Mouse (Mus musculus): ENCODE measurements around the gene Syt1. TPM values are rescaled to one million over a fixed set of nuclear protein-coding genes. Genes with fewer than 3 reads are reported as not detected.

Syt1 gene
- polyA plus RNA-seq, 1 experiment: 80.9 TPM

GRCm38 (mm10) chr10:108952182-108952581 is 58.6 kb downstream of the Syt1 start:
- DNase-seq (ENCODE audit: low read depth): peak; percentile 21
- TF ChIP-seq POLR2A (IDR thresholded peaks at IDR 0.05; ENCODE audit: borderline replicate concordance, extremely low read depth, insufficient read depth, insufficient read length, poor library complexity, severe bottlenecking) (no peak), CTCF (IDR thresholded peaks at IDR 0.05; ENCODE audit: borderline replicate concordance, extremely low read depth, insufficient read depth, insufficient read length) (no peak)

GRCm38 (mm10) chr10:108936838-108937430 is 73.8 kb downstream of the Syt1 start:
- no peak for TF ChIP-seq CTCF (IDR thresholded peaks at IDR 0.05; ENCODE audit: borderline replicate concordance, extremely low read depth, insufficient read depth, insufficient read length)
- no peak for TF ChIP-seq POLR2A (IDR thresholded peaks at IDR 0.05; ENCODE audit: borderline replicate concordance, extremely low read depth, insufficient read depth, insufficient read length, poor library complexity, severe bottlenecking)
- peak; percentile 70 for DNase-seq (ENCODE audit: low read depth)

GRCm38 (mm10) chr10:108930299-108930698 is 80.5 kb downstream of the Syt1 start:
- DNase-seq (ENCODE audit: low read depth): no peak
- TF ChIP-seq POLR2A (IDR thresholded peaks at IDR 0.05; ENCODE audit: borderline replicate concordance, extremely low read depth, insufficient read depth, insufficient read length, poor library complexity, severe bottlenecking) (no peak), CTCF (IDR thresholded peaks at IDR 0.05; ENCODE audit: borderline replicate concordance, extremely low read depth, insufficient read depth, insufficient read length) (no peak)

- DNase-seq (ENCODE audit: low read depth): no peak
- TF ChIP-seq CTCF (IDR thresholded peaks at IDR 0.05; ENCODE audit: borderline replicate concordance, extremely low read depth, insufficient read depth, insufficient read length) (no peak), POLR2A (IDR thresholded peaks at IDR 0.05; ENCODE audit: borderline replicate concordance, extremely low read depth, insufficient read depth, insufficient read length, poor library complexity, severe bottlenecking) (no peak)
These were observed 81.1 kb downstream of the Syt1 start for GRCm38 (mm10) chr10:108929676-108930075.

GRCm38 (mm10) chr10:108905264-108905663 is 105.5 kb downstream of the Syt1 start:
- no peak for DNase-seq (ENCODE audit: low read depth)
- TF ChIP-seq CTCF (IDR thresholded peaks at IDR 0.05; ENCODE audit: borderline replicate concordance, extremely low read depth, insufficient read depth, insufficient read length) (no peak), POLR2A (IDR thresholded peaks at IDR 0.05; ENCODE audit: borderline replicate concordance, extremely low read depth, insufficient read depth, insufficient read length, poor library complexity, severe bottlenecking) (no peak)

GRCm38 (mm10) chr10:108904371-108904770 is 106.4 kb downstream of the Syt1 start:
- DNase-seq (ENCODE audit: low read depth): no peak
- TF ChIP-seq POLR2A (IDR thresholded peaks at IDR 0.05; ENCODE audit: borderline replicate concordance, extremely low read depth, insufficient read depth, insufficient read length, poor library complexity, severe bottlenecking) (no peak), CTCF (IDR thresholded peaks at IDR 0.05; ENCODE audit: borderline replicate concordance, extremely low read depth, insufficient read depth, insufficient read length) (no peak)

- no peak for DNase-seq (ENCODE audit: low read depth)
- no peak for TF ChIP-seq CTCF (IDR thresholded peaks at IDR 0.05; ENCODE audit: borderline replicate concordance, extremely low read depth, insufficient read depth, insufficient read length)
- TF ChIP-seq POLR2A (IDR thresholded peaks at IDR 0.05; ENCODE audit: borderline replicate concordance, extremely low read depth, insufficient read depth, insufficient read length, poor library complexity, severe bottlenecking): no peak
These were observed 114.3 kb downstream of the Syt1 start for GRCm38 (mm10) chr10:108896529-108896928.

- no peak for DNase-seq (ENCODE audit: low read depth)
- no peak for TF ChIP-seq CTCF (IDR thresholded peaks at IDR 0.05; ENCODE audit: borderline replicate concordance, extremely low read depth, insufficient read depth, insufficient read length)
- no peak for TF ChIP-seq POLR2A (IDR thresholded peaks at IDR 0.05; ENCODE audit: borderline replicate concordance, extremely low read depth, insufficient read depth, insufficient read length, poor library complexity, severe bottlenecking)
These were observed 117.5 kb downstream of the Syt1 start for GRCm38 (mm10) chr10:108893288-108893687.

- no peak for TF ChIP-seq CTCF (IDR thresholded peaks at IDR 0.05; ENCODE audit: borderline replicate concordance, extremely low read depth, insufficient read depth, insufficient read length)
- TF ChIP-seq POLR2A (IDR thresholded peaks at IDR 0.05; ENCODE audit: borderline replicate concordance, extremely low read depth, insufficient read depth, insufficient read length, poor library complexity, severe bottlenecking): no peak
- DNase-seq (ENCODE audit: low read depth): no peak
These were observed 118.3 kb downstream of the Syt1 start for GRCm38 (mm10) chr10:108892441-108892840.

GRCm38 (mm10) chr10:108889084-108889483 is 121.7 kb downstream of the Syt1 start:
- DNase-seq (ENCODE audit: low read depth): no peak
- no peak for TF ChIP-seq POLR2A (IDR thresholded peaks at IDR 0.05; ENCODE audit: borderline replicate concordance, extremely low read depth, insufficient read depth, insufficient read length, poor library complexity, severe bottlenecking)
- no peak for TF ChIP-seq CTCF (IDR thresholded peaks at IDR 0.05; ENCODE audit: borderline replicate concordance, extremely low read depth, insufficient read depth, insufficient read length)

GRCm38 (mm10) chr10:108886781-108887180 is 124.0 kb downstream of the Syt1 start:
- TF ChIP-seq CTCF (IDR thresholded peaks at IDR 0.05; ENCODE audit: borderline replicate concordance, extremely low read depth, insufficient read depth, insufficient read length) (no peak), POLR2A (IDR thresholded peaks at IDR 0.05; ENCODE audit: borderline replicate concordance, extremely low read depth, insufficient read depth, insufficient read length, poor library complexity, severe bottlenecking) (no peak)
- DNase-seq (ENCODE audit: low read depth): no peak

GRCm38 (mm10) chr10:108885769-108886168 is 125.0 kb downstream of the Syt1 start:
- TF ChIP-seq POLR2A (IDR thresholded peaks at IDR 0.05; ENCODE audit: borderline replicate concordance, extremely low read depth, insufficient read depth, insufficient read length, poor library complexity, severe bottlenecking): no peak
- TF ChIP-seq CTCF (IDR thresholded peaks at IDR 0.05; ENCODE audit: borderline replicate concordance, extremely low read depth, insufficient read depth, insufficient read length): no peak
- DNase-seq (ENCODE audit: low read depth): no peak
